Mouse (Mus musculus): ENCODE results near the gene St3gal6.

DNA sequence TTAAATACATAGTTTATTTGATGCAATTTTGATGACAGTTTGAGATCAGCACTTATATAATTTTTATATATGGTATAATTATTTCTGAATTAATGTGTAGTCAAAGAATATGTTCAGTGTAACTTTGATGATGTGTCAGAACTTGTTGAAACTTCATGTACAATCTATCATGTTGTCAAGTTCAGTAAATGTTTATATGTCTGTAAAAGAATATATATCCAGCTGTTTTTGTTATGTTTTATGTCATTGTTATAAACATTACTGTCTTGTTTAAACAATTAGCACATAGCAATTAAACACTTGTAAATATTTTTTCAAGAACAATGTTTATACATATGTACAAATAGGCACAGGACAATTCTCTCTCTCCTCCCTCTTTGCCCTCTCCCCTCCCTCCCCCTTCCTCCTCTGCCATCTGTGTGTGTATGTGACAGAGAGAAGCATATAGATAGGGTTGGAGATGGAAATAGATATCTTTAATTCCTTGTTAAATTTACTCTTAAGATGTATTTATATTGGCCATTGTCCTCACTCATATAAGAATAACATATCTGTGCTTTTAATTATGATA is 46.7 kb upstream of the St3gal6 start:
- TF ChIP-seq GATA1 (IDR thresholded peaks at IDR 0.05; ENCODE audit: low read length): no peak
- TF ChIP-seq TAL1 (IDR thresholded peaks at IDR 0.05; ENCODE audit: low read length): no peak
